Mouse (Mus musculus) limb, embryonic 10.5 days (tissue): ENCODE results near the gene Purb. TPM values are rescaled to one million over a fixed set of nuclear protein-coding genes. Genes with fewer than 3 reads are reported as not detected.

Source experiments
- DNase-seq: peaks from one replicate; pipeline ENCODE4 v3.0.0-alpha.2; 2017; ENCODE audit warnings: low spot score
- H3K27ac ChIP-seq: fragments of 300-500 bp; sonication (generic); 2 replicates; pipeline ENCODE4 v1.5.1; 2016; ENCODE audit warnings: mild to moderate bottlenecking
- H3K27me3 ChIP-seq: fragments of 300-500 bp; sonication (generic); 2 replicates; pipeline ENCODE4 v1.6.1; 2016; ENCODE audit warnings: low read depth, mild to moderate bottlenecking; ENCODE audit not compliant: poor library complexity, severe bottlenecking
- H3K36me3 ChIP-seq: fragments of 300-500 bp; sonication (generic); 2 replicates; pipeline ENCODE4 v1.6.1; 2016; ENCODE audit warnings: mild to moderate bottlenecking, moderate library complexity
- H3K4me1 ChIP-seq: fragments of 300-500 bp; sonication (generic); 2 replicates; pipeline ENCODE4 v1.6.1; 2016
- H3K4me3 ChIP-seq: fragments of 300-500 bp; sonication (generic); 2 replicates; pipeline ENCODE4 v1.5.1; 2016; ENCODE audit warnings: mild to moderate bottlenecking, moderate library complexity
- H3K9me3 ChIP-seq: fragments of 300-500 bp; sonication (generic); replicated peaks from 2 replicates; pipeline ENCODE4 v1.6.1; 2016; ENCODE audit warnings: mild to moderate bottlenecking
- WGBS: fragments of 180-500 bp; shearing (Covaris S2); methylation state at CpG from one replicate; pipeline ENCODE4 v1.1.7; 2016; 5-methylcytosine and 5-hydroxymethylcytosine counted together
- polyA plus RNA-seq: library from polyadenylated mRNA; unstranded; fragments of >200 nt; fragmentation: Nextera tagmentation; extraction: Ambion mirVana; gene quantifications from 2 replicates; pipeline ENCODE4 v1.2.1, GENCODE M21; 2016

Purb gene
- polyA plus RNA-seq, 1 experiment from 2014 or later, result 17.9 TPM

DNA sequence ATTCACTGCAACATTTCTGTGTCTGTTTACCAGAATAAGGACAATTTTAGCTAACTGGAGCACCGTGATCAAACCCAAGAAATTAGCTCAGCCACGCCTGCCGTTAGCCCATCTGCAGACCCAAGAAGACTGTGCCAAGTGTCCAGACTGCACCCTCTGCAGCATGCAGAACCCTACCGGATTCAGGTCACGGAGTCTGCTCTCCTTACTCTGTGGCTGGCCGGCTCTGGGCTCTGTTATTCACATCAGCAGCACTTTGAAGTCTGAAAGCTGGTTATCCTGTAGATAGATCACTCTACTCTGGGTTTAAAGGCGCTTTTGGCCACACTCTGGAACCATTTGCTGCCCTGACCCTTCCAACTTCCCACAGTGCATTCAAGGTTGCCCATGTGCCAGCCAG is 4.5 kb upstream of the Purb start:
- no peaks in the 10 kb centered on the region for H3K4me1 ChIP-seq
- no peaks in the 10 kb centered on the region for H3K36me3 ChIP-seq
- H3K27ac ChIP-seq, result no peak overlapping the region
- 69% methylated on average over 7 of the region's 7 CpGs for WGBS
- no peaks in the 10 kb centered on the region for H3K9me3 ChIP-seq
- no peak overlapping the region for H3K4me3 ChIP-seq
- no peaks in the 10 kb centered on the region for H3K27me3 ChIP-seq
- DNase-seq, result no peak

DNA sequence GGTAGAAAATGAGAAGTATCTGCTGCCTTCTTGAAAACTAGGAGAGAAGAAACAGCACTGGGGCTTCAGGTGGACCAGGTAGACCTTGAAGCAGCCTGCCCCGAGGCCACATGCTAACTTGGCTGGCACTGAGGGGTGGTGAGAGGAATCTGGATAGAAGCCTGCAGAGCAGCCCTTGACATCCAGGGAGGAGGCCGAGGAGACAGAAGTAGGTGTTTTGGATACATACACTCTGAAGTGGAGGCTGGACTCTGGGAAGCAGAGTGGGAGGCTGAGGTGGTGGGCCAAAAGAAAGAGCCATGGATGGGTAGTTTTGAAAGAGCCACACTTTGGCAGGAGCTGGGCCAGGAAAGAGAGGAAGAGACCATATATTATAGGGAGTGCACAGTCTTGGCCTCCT is 3.5 kb upstream of the Purb start:
- Histone ChIP-seq H3K9me3 (no peaks in the 10 kb centered on the region), H3K27me3 (no peaks in the 10 kb centered on the region)
- 81% methylated on average over 2 of the region's 2 CpGs for WGBS

DNA sequence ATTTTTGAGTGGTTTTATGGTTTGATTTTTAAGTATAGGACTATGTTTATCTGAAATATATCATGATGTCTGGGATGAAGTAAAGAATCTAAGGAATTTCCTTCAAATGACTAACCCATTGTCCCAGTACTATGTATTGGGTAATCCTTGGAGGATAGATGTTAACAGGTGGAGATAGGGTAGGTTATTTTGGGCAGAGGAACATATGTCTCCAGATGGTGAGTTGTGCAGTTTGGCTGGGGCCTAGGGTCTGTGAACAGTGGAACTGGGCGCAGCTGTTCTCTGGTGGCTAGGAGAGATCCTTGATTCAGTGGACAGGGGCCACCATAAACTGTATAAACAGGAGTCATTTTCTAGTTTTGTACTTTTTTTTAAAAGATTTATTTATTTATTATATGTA is 1.6 kb upstream of the Purb start:
- H3K4me3 ChIP-seq, result no peak overlapping the region
- H3K36me3 ChIP-seq, result peaks cover 15% of the 10 kb centered on the region
- DNase-seq, result no peak
- H3K27ac ChIP-seq, result no peak overlapping the region
- H3K4me1 ChIP-seq, result peaks cover 21% of the 10 kb centered on the region
- H3K27me3 ChIP-seq, result no peaks in the 10 kb centered on the region
- WGBS, result 94% methylated on average over 1 of the region's 1 CpGs
- no peaks in the 10 kb centered on the region for H3K9me3 ChIP-seq

More for the DNA sequence above, 3.5 kb upstream of the Purb start:
- Histone ChIP-seq H3K4me3 (no peak overlapping the region), H3K4me1 (peaks cover 3% of the 10 kb centered on the region), H3K36me3 (peaks cover 2% of the 10 kb centered on the region), H3K27ac (no peak overlapping the region)
- no peak for DNase-seq

DNA sequence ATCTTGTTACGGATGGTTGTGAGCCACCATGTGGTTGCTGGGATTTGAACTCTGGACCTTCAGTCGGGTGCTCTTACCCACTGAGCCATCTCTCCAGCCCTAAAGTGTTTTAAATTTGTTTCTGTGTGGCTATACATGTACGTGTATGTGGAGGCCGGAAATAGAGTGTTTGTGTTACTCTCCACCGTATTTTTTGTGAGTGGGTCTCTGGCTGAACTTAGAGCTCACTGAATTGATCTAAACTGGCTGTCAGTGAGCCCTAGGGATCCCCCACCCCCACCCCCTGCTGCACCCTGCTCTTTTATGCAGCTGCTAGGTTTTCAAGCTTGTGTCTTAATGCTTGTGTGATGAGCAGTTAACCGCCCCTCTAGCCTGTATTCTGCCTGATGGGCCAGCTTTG is 1.2 kb upstream of the Purb start:
- Histone ChIP-seq H3K4me1 (peaks cover 26% of the 10 kb centered on the region), H3K4me3 (no peak overlapping the region), H3K9me3 (no peaks in the 10 kb centered on the region), H3K27me3 (no peaks in the 10 kb centered on the region), H3K36me3 (peaks cover 15% of the 10 kb centered on the region), H3K27ac (no peak overlapping the region)
- 81% methylated on average over 6 of the region's 6 CpGs for WGBS
- no peak for DNase-seq

DNA sequence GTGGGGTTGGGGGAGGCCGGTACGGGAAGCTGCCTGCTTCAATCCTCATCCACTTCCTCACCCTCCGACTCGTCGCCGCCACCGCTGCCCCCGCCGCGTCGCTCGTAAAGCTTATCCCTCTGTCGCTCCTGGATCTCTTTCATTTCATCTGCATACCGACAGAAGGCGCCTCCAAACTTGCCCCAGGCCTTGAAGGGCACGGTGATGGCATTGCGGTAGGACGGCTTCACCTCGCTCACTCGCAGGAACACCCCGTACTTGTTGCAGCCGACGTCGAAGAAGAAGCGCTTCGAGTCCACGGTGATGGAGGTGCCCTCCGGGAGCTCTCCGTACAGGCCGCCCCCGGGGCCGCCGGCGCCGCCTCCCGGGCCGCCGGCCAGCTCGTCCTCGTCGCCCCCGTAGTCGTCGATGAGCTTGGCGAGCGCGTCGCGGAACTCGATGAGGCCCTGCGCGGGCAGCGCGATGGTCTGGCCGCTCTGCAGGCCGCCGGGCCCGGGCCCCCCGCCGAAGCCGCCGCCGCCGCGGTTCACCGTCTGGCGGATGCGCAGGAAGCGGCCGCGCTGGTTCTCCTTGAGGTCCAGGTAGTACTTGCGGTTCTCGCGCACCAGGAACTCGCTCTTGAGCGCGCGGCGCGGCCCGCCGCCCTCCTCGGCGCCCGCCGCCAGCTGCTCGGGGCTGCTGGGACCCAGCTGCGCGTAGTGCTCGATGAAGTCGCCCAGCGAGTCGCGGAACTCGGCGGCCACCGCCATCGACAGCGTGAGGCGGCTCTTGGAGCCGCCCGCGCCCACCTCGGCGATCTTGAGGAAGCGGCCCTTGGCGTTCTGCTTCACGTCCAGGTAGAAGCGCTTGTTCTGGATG is 614 bp downstream of the Purb start:
- Histone ChIP-seq H3K9me3 (no peaks in the 10 kb centered on the region), H3K4me1 (peaks cover 43% of the 10 kb centered on the region), H3K4me3 (peak overlapping the region; percentile 98), H3K36me3 (peaks cover 31% of the 10 kb centered on the region), H3K27me3 (no peaks in the 10 kb centered on the region), H3K27ac (peak overlapping the region; percentile 95)
- peak; percentile 70 for DNase-seq
- under 1% methylated on average over 109 of the region's 109 CpGs for WGBS

DNA sequence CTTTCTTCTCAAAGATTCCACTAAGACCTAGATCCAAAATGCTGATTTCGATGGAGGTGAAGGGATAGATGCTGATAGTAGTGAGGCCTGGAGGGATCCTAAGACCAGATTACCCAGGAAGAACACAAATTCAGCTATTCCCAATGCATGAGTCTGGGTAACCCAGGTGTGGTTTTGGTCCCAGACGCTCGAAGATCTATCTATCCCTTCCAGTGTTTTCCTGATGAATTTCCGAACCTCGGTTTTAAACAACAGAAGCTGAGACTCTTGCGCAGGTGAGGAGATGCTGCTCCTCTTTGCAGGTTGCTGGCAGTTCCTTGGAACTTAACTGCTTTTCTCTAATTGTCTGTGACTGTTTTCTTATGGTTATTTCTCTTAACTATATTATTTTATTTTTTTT is 1.3 kb downstream of the Purb start:
- peak overlapping the region; percentile 98 for H3K4me3 ChIP-seq
- DNase-seq, result no peak
- H3K9me3 ChIP-seq, result no peaks in the 10 kb centered on the region
- peaks cover 34% of the 10 kb centered on the region for H3K36me3 ChIP-seq
- no peaks in the 10 kb centered on the region for H3K27me3 ChIP-seq
- WGBS, result 37% methylated on average over 6 of the region's 6 CpGs
- peak overlapping the region; percentile 95; the same call in 1 of the 2 replicates for H3K27ac ChIP-seq
- peaks cover 48% of the 10 kb centered on the region for H3K4me1 ChIP-seq

DNA sequence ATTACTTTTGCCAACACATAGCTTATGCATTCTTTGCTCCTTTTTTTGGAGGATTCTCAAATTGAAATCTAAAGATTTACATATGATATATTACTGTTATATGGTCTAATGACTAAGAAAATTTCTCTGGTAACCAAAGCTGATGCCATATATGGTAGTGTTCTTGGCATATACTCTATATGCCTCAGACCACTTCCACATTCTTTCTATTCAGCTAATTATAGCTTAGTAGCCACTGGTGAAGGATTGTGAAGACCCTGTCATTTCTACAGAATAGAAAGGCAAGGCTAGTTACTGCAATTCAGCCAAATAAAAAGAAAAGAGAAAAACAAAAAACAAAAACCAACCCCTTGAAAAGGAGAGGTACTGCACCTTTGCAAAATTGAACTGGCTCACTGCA is 3.6 kb downstream of the Purb start:
- H3K36me3 ChIP-seq, result peaks cover 55% of the 10 kb centered on the region
- no peaks in the 10 kb centered on the region for H3K27me3 ChIP-seq
- H3K9me3 ChIP-seq, result no peaks in the 10 kb centered on the region
- H3K4me1 ChIP-seq, result peaks cover 48% of the 10 kb centered on the region
- no peak overlapping the region for H3K27ac ChIP-seq
- no peak for DNase-seq
- H3K4me3 ChIP-seq, result peak overlapping the region; percentile 98

DNA sequence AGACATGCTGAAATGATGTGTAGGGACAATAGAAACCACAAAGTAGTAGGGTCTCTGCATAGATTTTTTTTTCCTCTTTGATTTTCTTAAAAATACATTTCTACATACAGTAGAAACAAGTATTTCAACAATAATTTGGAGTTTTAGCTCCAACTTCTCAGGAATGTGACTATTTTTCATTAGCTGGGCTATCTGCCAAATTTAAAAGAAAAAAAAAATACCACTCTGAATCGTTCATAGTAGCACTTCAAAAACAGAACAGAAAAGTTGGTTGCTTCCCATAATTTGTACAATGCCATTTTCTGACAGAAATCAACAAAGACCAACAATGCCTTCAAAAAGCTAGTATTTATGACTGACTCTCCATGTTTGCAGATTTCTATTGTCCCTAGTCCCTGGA is 4.2 kb downstream of the Purb start:
- H3K4me1 ChIP-seq, result peaks cover 48% of the 10 kb centered on the region
- peak overlapping the region; percentile 98 for H3K4me3 ChIP-seq
- H3K9me3 ChIP-seq, result no peaks in the 10 kb centered on the region
- H3K27ac ChIP-seq, result no peak overlapping the region
- no peaks in the 10 kb centered on the region for H3K27me3 ChIP-seq
- 94% methylated on average over 1 of the region's 1 CpGs for WGBS
- peaks cover 61% of the 10 kb centered on the region for H3K36me3 ChIP-seq
- DNase-seq, result no peak

DNA sequence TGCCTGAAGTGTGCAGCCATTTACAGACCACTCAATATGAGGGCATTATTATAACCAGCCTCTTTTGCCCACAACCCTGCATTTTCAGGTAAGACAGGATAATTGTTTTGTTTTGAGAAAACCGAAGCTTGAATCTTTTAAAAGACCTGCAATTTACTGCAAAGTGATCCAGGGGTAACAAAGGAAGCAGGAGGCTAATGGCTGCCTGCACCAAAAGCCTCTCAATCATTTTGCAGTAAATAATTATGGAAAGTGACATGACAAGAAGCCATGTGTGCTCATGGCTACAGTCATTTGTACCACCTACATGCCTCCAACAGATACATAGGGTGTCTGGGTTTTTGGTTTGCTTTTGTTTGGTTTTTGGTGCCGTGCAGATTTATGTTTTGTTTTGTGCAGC is 4.7 kb downstream of the Purb start:
- no peak overlapping the region for H3K27ac ChIP-seq
- H3K4me3 ChIP-seq, result peak overlapping the region; percentile 98
- no peaks in the 10 kb centered on the region for H3K9me3 ChIP-seq
- WGBS, result 89% methylated on average over 2 of the region's 2 CpGs
- no peaks in the 10 kb centered on the region for H3K27me3 ChIP-seq
- DNase-seq, result peak; percentile 24
- H3K36me3 ChIP-seq, result peaks cover 65% of the 10 kb centered on the region
- H3K4me1 ChIP-seq, result peaks cover 48% of the 10 kb centered on the region

DNA sequence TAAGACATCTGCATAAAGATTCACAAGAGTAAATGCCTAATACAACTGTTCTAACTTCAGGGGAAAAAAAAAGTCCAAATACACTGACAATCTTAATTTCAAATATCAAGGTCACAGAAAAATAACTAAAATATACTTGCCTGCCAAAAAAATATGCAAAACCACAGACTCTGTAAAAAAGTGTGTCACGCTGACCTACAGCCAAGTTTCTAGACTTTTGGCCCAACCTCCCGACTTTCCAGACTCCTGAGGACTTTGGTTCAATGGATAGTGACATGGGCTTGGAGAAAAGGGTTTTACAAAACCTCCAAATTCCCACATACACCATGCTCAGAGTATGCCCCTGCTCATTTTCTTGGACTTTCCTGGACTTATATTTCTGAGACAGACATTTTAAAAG is 7.2 kb downstream of the Purb start:
- WGBS, result 95% methylated on average over 2 of the region's 2 CpGs
- no peak overlapping the region for H3K27ac ChIP-seq
- peaks cover 67% of the 10 kb centered on the region for H3K36me3 ChIP-seq
- peaks cover 38% of the 10 kb centered on the region for H3K4me1 ChIP-seq
- DNase-seq, result no peak
- H3K9me3 ChIP-seq, result no peaks in the 10 kb centered on the region
- H3K4me3 ChIP-seq, result no peak overlapping the region
- H3K27me3 ChIP-seq, result no peaks in the 10 kb centered on the region

DNA sequence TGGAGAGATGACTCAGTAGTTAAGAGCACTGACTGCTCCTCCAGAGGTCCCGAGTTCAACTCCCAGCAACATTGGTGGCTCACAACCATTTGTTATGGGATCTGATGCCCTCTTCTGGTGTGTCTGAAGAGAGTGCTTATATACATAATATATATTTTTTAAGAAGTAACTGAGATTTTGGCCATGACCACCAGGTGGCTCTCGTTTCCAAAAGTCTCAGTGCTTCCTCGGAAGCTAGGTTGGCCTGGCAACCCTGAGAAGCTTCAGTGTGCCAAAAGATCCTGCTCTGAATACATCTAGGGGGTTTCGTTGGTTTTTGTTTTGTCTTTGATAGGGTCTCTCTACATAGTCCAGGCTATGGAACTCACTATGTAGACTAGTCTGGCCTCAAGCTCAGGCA is 10.6 kb downstream of the Purb start:
- Histone ChIP-seq H3K27me3 (no peaks in the 10 kb centered on the region), H3K4me1 (peaks cover 4% of the 10 kb centered on the region), H3K4me3 (no peak overlapping the region), H3K9me3 (no peaks in the 10 kb centered on the region), H3K36me3 (peaks cover 49% of the 10 kb centered on the region), H3K27ac (no peak overlapping the region)
- DNase-seq, result peak; percentile 53
- 44% methylated on average over 4 of the region's 4 CpGs for WGBS

DNA sequence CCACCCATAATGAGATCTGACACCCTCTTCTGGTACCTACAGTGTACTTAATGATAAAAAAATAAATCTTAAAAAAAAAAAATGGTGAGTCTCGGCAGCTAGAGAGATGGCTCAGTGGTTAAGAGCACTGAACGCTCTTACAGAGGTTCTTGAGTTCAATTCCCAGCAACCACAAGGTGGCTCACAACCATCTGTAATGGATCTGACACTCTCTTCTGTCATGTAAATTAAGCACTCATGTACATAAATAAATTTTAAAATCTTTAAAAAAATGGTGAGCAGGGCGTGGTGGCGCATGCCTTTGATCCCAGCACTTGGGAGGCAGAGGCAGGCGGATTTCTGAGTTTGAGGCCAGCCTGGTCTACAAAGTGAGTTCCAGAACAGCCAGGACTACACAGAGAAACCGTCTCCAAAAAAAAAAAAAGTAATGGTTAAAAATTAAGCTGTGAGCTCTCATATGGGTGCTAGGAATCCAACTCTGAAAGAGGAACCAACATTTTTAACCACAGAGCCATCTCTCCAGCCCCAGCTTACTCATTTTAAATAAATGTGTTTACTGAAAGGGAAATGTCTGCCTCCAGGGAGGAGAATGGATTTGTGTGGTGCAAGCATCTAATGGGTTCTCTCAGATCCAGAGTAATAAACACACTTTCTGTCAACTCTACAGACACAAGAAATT is 12.4 kb downstream of the Purb start:
- Histone ChIP-seq H3K27me3 (no peaks in the 10 kb centered on the region), H3K4me1 (no peaks in the 10 kb centered on the region), H3K27ac (no peak overlapping the region), H3K9me3 (no peaks in the 10 kb centered on the region), H3K4me3 (no peak overlapping the region), H3K36me3 (peaks cover 37% of the 10 kb centered on the region)
- peak; percentile 3 for DNase-seq
- 92% methylated on average over 6 of the region's 6 CpGs for WGBS

DNA sequence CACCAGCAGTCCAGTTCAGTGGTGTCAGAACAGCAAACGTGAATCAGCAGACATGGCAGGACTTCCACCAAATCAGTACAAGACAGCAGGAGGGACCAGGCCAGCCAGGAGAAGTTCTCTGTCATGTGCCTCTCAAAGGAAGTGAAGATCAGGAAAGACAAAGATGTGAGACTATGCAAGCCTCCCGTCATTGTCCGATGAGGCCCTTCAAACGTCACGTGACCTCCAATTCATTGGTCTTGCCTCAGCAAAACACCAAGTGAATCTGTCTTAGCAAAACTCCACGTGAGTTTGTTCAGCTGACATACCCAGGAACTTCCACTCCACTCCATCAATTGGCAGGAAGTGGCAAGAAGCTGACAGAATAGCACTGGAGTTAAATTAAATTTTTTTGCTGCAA is 19.6 kb downstream of the Purb start:
- H3K36me3 ChIP-seq, result no peaks in the 10 kb centered on the region
- no peaks in the 10 kb centered on the region for H3K9me3 ChIP-seq
- no peaks in the 10 kb centered on the region for H3K27me3 ChIP-seq
- WGBS, result 88% methylated on average over 6 of the region's 6 CpGs
- DNase-seq, result no peak
- H3K27ac ChIP-seq, result no peak overlapping the region
- H3K4me1 ChIP-seq, result no peaks in the 10 kb centered on the region
- no peak overlapping the region for H3K4me3 ChIP-seq
